Mouse (Mus musculus) gastrocnemius, adult 2 months (tissue): ENCODE data around the gene Ptpdc1. TPM values are rescaled to one million over a fixed set of nuclear protein-coding genes. Genes with fewer than 3 reads are reported as not detected.

ENCODE experiments used
- DNase-seq: peaks from one replicate; pipeline ENCODE4 v3.0.0; 2022
- H3K27ac ChIP-seq: fragments of 200-600 bp; 2 replicates; pipeline ENCODE4 v1.8.1; 2022; ENCODE audit warnings: mild to moderate bottlenecking
- H3K4me3 ChIP-seq: fragments of 200-600 bp; 2 replicates; pipeline ENCODE4 v1.8.1; 2022; ENCODE audit warnings: mild to moderate bottlenecking, moderate library complexity
- CTCF ChIP-seq: fragments of 200-600 bp; IDR thresholded peaks from 2 replicates; pipeline ENCODE4 v1.8.1; 2022; ENCODE audit warnings: antibody characterized with exemption, mild to moderate bottlenecking, moderate library complexity
- intact Hi-C: fragments of 180-260 bp; cut with DNase I; formaldehyde crosslinking; loops from one replicate; pipeline ENCODE4 v1.15.1; 2025
- total RNA-seq, 2 experiments: library from RNA; stranded (reverse); gene quantifications; 2 replicates each; pipeline ENCODE4 v1.2.3; 2021

Ptpdc1 gene
- total RNA-seq, 2 experiments from 2014 or later: 3.2 to 4.7 TPM

- Histone ChIP-seq H3K27ac (no peak overlapping the region), H3K4me3 (no peak overlapping the region)
- no peak for DNase-seq
- TF ChIP-seq CTCF: no peak
- intact Hi-C loops: no loop called here
Measured at GRCm38 (mm10) chr13:48571298-48571697, 54.2 kb downstream of the Ptpdc1 start.

- Histone ChIP-seq H3K4me3 (no peak overlapping the region), H3K27ac (no peak overlapping the region)
- no peak for DNase-seq
- no peak for TF ChIP-seq CTCF
- intact Hi-C loops: no loop called here
Measured at GRCm38 (mm10) chr13:48569576-48570132, 55.8 kb downstream of the Ptpdc1 start.

GRCm38 (mm10) chr13:48567646-48568045 is 57.8 kb downstream of the Ptpdc1 start:
- DNase-seq: no peak

GRCm38 (mm10) chr13:48566116-48566935 is 59.1 kb downstream of the Ptpdc1 start:
- TF ChIP-seq CTCF: no peak
- intact Hi-C loops: no loop called here
- peak; percentile 93 for DNase-seq
- H3K4me3 ChIP-seq: peak overlapping the region; percentile 39
- H3K27ac ChIP-seq: peak overlapping the region; percentile 92

More at GRCm38 (mm10) chr13:48567646-48568045, 57.8 kb downstream of the Ptpdc1 start:
- no peak overlapping the region for H3K4me3 ChIP-seq
- peak overlapping the region; percentile 92; the same call in 1 of the 2 replicates for H3K27ac ChIP-seq
- intact Hi-C loops: no loop called here
- TF ChIP-seq CTCF: no peak

GRCm38 (mm10) chr13:48564881-48565600 is 60.4 kb downstream of the Ptpdc1 start:
- DNase-seq: no peak
- Histone ChIP-seq H3K4me3 (no peak overlapping the region), H3K27ac (peak overlapping the region; percentile 92)
- intact Hi-C loops: no loop called here
- TF ChIP-seq CTCF: no peak

- no peak overlapping the region for H3K4me3 ChIP-seq
- no peak overlapping the region for H3K27ac ChIP-seq
- peak; percentile 57 for DNase-seq
- no peak for TF ChIP-seq CTCF
- intact Hi-C loops: no loop called here
Measured at GRCm38 (mm10) chr13:48562336-48562735, 63.1 kb downstream of the Ptpdc1 start.

GRCm38 (mm10) chr13:48561481-48561880 is 64.0 kb downstream of the Ptpdc1 start:
- no peak overlapping the region for H3K4me3 ChIP-seq
- H3K27ac ChIP-seq: no peak overlapping the region
- no peak for DNase-seq
- intact Hi-C loops: no loop called here
- TF ChIP-seq CTCF: no peak

- TF ChIP-seq CTCF: no peak
- DNase-seq: no peak
- intact Hi-C loops: no loop called here
- Histone ChIP-seq H3K4me3 (no peak overlapping the region), H3K27ac (no peak overlapping the region)
Measured at GRCm38 (mm10) chr13:48555976-48556375, 69.5 kb downstream of the Ptpdc1 start.

GRCm38 (mm10) chr13:48554552-48554951 is 70.9 kb downstream of the Ptpdc1 start:
- H3K4me3 ChIP-seq: no peak overlapping the region
- no peak overlapping the region for H3K27ac ChIP-seq
- DNase-seq: no peak
- TF ChIP-seq CTCF: no peak
- intact Hi-C loops: no loop called here

GRCm38 (mm10) chr13:48553511-48553910 is 72.0 kb downstream of the Ptpdc1 start:
- TF ChIP-seq CTCF: no peak
- Histone ChIP-seq H3K4me3 (no peak overlapping the region), H3K27ac (no peak overlapping the region)
- DNase-seq: no peak
- intact Hi-C loops: no loop called here

GRCm38 (mm10) chr13:48552181-48553090 is 73.0 kb downstream of the Ptpdc1 start:
- intact Hi-C loops: no loop called here
- TF ChIP-seq CTCF: no peak
- Histone ChIP-seq H3K4me3 (peak overlapping the region; percentile 69), H3K27ac (peak overlapping the region; percentile 86)
- peak; percentile 96 for DNase-seq

- no peak overlapping the region for H3K27ac ChIP-seq
- intact Hi-C loops: no loop called here
- no peak for TF ChIP-seq CTCF
- DNase-seq: no peak
- no peak overlapping the region for H3K4me3 ChIP-seq
Measured at GRCm38 (mm10) chr13:48548296-48548695, 77.2 kb downstream of the Ptpdc1 start.
